Mouse (Mus musculus): Measurements from ENCODE around the gene Casp8ap2.

Gene Casp8ap2

DNA sequence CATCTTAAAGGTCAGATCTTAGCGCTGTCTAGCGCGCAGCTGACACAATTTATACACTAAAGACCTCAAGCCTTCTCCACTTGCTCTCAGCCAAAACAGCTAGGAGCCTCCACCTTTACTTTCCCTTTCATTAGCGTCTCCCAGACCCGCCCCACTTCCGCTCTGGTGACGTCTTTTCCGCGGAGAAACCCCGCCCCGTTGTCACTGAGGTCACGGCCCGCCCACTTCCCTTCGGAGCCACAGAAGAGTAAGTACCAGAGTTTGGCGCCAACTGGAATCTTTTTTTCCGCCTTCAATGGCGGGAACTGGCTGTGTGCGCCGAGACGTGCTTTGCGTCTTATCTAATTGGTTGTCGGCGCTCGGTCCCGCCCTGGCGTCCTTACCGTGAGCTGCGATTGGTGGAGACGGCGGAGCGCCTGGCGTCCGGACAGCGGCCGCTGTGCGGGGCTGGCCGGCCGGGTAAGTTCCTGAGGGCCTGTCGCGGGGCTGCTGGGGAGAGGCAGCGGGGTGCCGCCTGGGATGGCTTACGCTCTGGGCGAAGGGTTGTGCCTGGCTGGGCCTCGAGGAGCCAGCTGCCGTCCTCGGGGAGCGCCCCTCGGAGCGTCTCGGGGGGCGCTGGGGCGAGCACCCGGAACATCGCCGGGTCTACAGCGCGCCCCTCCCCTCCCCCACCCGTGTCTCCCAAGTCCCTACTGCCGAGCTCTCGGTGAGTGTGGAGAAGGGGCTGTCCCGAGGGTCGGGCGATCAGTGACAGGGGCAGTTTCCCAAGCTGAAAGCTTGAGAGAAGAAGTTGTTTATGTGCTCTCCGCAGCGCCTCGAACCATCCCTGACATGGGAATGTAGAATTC is at the start of gene Casp8ap2:
Casp8ap2 (plus strand) TSS at position 418 of the 848 bp plus-strand sequence.
- peak; percentile 100 for DNase-seq (ENCODE audit: extremely low read depth, insufficient read length, low spot score)

DNA sequence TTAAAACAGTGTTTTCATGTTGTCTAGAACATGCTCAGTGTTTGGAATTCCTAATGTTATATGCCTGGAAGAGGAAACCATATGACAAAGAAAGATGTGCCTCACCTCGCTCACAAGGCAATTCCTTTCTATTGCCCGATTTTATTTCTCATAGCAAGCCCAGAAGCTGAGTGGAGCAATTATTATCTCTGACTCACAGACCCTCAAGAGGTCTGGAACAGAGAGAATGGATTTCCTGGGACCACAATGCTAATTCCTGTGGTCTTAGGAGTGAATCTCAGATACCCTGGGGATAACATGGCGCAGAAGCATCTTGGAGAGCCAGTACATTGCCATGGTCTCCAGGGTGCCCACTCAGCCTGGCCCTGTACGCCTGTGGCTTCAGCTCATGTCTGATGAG is 46.2 kb upstream of the Casp8ap2 start:
- DNase-seq (ENCODE audit: extremely low read depth, insufficient read length, low spot score) = peak; percentile 59

DNA sequence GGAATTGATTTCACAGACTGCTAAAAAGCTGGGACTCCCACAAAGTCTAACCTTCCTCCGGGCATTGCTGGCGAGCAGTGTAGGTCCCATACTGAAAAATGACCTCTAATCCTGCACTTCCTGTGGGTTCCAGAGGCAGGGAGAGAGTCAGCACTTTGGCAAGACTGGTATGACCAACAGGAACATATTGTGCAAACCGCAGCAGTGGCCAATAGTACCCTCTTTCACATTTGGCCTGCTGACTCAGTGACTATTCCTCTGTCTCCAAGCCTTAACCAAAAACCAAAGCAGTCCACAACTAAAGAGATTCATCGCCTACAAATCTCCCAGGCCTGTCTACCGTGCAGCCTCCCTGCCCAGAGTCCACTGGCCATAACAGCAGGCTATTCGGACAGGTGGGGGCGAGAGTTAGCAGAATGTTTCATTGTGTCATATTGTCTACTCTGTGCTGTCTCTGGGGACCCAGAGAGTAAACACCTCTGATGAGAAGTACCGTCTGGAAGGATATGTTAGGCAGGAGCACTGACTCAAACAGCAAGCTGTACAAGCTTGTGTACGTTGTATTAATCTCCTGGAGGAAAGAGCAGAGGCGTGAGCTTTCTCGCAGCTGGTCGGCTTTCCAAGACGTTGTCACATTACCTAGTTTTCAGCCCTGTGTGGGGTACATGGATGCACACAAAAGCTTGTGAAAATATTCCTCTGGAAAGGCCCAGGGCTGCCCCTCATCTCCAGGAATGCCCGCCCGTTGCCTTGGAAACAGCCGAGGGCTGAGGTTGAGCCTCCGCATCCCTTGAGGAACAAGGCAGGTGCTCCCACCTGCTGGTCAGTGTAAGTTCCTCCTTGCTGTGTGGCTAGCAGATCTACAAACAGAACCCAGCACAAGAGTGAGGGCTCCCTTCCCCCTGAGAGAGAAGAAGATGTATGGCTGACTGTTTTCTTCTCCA is 45.0 kb upstream of the Casp8ap2 start:
- peak; percentile 79 for DNase-seq (ENCODE audit: extremely low read depth, insufficient read length, low spot score)

DNA sequence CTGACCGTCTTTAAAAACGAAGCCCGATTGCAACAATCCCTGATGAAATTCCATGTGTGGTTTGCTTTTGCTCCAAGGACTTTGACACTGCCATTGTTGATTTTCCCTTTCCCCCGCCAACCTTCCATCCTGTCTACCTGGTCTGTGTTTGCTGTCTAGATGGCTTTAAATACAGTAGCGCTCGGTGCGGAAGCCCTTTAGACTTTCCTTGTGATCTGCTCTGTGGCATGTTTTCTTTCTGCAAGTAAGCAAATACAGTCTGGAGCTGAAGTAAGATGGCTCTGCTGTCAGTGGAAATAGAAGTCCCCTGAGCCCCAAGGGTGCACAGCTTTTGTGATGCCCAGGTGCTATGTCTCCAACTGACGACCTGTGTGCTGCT is 44.3 kb upstream of the Casp8ap2 start:
- no peak for DNase-seq (ENCODE audit: extremely low read depth, insufficient read length, low spot score)

DNA sequence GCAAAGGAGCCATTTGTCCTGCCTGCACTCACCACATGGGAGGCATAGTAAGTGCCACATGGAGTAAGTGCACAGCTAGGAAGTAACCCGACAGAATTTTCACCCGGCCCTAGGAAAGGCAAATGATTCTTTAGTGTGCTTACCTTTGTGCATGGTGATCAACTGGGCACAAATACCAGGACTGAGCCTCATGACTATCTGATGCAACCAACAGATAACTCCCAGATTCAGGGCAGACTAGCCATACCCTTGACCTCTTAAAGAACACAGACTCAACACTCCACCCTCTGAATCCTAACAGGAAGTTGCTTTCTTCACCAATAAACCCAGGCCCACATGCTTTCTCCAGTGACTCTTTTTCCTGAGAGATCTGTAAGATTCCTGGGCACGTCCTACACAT is 43.8 kb upstream of the Casp8ap2 start:
- no peak for DNase-seq (ENCODE audit: extremely low read depth, insufficient read length, low spot score)

DNA sequence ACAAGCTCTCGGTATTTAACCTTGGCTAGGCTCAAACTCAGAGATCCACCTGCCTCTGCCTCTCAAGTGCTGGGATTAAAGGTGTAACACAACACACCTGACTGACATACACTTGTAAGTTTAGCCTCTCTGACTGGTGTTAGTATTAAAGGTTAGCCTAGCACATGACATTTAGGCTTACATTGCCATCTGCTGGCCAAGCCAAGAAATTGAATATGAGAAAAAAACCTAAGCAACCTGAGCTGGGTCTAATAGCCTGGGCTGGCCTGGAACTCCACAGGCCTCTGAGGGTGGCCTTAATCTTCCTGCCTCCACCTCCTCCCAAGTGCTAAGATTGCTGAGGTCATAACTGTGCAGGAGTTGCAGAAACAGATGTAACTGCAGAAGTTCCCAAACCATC is 43.1 kb upstream of the Casp8ap2 start:
- peak; percentile 45 for DNase-seq (ENCODE audit: extremely low read depth, insufficient read length, low spot score)

GRCm38 (mm10) chr4:32573586-32573985 is 41.7 kb upstream of the Casp8ap2 start:
- DNase-seq (ENCODE audit: extremely low read depth, insufficient read length, low spot score) = no peak

DNA sequence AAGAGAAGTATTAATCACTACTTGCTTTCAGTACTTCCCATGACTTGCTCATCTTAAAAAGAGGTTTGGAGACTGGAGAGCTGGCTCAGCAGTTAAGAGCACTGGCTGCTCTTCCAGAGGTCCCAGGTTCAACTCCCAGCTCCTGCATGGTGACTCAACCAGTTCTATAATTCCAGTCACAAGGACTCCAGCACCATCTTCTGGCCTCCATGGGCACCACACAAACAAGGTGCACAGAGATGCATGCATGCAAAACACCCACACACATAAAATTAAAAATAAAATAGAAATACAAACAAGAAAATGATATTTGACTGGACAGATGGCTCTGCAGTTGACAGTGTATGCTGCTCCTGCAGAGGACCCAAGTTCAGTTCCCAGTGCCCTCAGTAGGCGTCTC is 40.6 kb upstream of the Casp8ap2 start:
- no peak for DNase-seq (ENCODE audit: extremely low read depth, insufficient read length, low spot score)

DNA sequence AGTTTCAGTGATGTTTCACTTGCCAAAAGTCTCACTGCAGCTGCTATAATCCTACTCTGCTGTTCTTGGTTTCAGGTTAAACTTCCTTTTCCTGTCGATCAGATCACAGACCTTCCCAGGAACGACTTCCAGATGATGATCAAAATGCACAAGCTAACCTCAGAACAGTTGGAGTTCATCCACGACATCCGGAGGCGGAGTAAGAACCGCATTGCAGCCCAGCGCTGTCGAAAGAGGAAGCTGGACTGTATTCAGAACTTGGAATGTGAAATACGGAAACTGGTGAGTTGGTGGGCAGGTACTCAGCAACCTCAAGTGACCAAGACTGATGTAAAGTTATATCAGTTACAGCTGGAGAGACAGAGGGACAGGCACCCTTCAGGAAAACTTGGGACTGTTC is 40.1 kb upstream of the Casp8ap2 start:
- DNase-seq (ENCODE audit: extremely low read depth, insufficient read length, low spot score) = no peak

DNA sequence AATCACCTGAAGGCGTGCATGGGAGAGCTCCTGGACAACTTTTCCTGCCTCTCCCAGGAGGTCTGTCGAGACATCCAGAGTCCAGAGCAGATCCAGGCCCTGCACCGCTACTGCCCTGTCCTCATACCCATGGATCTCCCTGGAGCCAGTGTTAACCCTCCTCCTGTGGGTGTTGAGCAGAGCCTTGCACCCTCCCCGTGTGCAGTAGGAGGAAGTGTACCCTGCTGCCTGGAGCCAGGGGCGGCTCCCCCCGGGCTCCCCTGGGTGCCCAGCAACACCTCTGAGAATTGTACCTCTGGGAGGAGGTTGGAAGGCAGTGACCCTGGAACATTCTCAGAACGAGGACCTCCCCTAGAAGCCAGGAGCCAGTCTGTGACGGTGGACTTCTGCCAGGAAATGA is 35.4 kb upstream of the Casp8ap2 start:
- DNase-seq (ENCODE audit: extremely low read depth, insufficient read length, low spot score) = no peak

DNA sequence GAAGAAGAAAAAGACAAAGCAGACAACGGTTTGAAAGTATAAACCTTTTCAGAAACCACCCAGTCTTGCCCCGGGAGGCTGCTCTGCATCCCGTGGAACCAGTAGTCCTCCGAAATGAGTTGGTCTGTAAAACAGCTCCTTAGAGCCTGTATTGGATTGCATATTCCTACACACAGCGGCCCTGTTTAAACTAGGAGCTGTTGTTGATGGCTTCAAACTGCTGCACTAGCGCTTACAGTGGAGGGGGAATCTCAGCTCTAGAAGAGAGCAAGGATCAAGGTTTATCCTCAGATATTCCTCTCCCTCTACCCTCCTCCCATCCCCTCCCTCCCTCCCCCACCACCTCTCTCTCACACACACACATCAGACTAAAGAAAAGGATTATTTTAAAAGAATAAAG is 31.1 kb upstream of the Casp8ap2 start:
- no peak for DNase-seq (ENCODE audit: extremely low read depth, insufficient read length, low spot score)

GRCm38 (mm10) chr4:32586596-32586995 is 28.7 kb upstream of the Casp8ap2 start:
- no peak for DNase-seq (ENCODE audit: extremely low read depth, insufficient read length, low spot score)

DNA sequence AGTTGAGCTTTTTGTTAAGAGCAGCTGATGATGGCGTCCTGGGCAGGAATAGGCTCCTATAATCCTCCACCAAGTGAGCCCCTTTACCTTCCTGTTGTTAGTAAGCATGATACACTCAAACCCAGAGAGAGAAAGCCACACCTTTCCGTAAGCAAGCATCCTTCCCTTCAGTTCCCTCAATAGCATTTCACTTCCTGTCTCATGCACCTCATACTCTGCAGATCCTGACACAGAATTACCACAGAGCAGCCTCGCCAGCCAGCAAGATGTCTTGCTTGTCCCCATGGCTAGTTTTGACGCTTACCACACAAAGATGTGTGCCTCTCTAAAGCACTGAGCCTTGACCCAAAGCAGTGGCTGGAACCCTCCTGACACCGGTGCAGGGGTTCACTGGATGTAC is 27.7 kb upstream of the Casp8ap2 start:
- no peak for DNase-seq (ENCODE audit: extremely low read depth, insufficient read length, low spot score)

- no peak for DNase-seq (ENCODE audit: extremely low read depth, insufficient read length, low spot score)
These were observed 27.0 kb upstream of the Casp8ap2 start for GRCm38 (mm10) chr4:32588237-32588636.

- peak; percentile 22 for DNase-seq (ENCODE audit: extremely low read depth, insufficient read length, low spot score)
These were observed 14.1 kb upstream of the Casp8ap2 start for GRCm38 (mm10) chr4:32601135-32601534.

GRCm38 (mm10) chr4:32602660-32603059 is 12.6 kb upstream of the Casp8ap2 start, which contains the start of gene Gja10:
TSS of gene Gja10 (minus strand) at chr4:32602760.
- DNase-seq (ENCODE audit: extremely low read depth, insufficient read length, low spot score) = no peak

DNA sequence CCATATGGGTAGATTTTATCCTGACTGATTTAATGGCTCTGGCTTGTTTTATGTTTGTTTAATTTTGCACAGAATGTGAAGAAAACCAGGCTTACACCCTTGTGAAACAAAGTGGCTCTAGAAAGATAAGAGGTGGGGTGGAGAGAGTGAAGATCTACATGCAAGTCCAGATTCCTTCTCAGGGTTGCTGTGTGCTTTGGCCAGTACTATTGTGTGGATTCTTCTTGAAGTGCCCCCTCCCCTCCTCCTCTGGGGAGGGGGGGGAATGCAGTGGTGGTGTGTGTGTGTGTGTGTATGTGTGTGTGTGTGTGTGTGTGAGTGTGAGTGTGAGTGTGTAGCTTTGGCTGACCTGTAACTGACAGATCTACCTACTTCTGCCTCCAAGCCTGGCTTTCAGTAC is 6.4 kb downstream of the Casp8ap2 start:
- no peak for DNase-seq (ENCODE audit: extremely low read depth, insufficient read length, low spot score)

- no peak for DNase-seq (ENCODE audit: extremely low read depth, insufficient read length, low spot score)
These were observed 36.4 kb downstream of the Casp8ap2 start for GRCm38 (mm10) chr4:32651669-32652068.

DNA sequence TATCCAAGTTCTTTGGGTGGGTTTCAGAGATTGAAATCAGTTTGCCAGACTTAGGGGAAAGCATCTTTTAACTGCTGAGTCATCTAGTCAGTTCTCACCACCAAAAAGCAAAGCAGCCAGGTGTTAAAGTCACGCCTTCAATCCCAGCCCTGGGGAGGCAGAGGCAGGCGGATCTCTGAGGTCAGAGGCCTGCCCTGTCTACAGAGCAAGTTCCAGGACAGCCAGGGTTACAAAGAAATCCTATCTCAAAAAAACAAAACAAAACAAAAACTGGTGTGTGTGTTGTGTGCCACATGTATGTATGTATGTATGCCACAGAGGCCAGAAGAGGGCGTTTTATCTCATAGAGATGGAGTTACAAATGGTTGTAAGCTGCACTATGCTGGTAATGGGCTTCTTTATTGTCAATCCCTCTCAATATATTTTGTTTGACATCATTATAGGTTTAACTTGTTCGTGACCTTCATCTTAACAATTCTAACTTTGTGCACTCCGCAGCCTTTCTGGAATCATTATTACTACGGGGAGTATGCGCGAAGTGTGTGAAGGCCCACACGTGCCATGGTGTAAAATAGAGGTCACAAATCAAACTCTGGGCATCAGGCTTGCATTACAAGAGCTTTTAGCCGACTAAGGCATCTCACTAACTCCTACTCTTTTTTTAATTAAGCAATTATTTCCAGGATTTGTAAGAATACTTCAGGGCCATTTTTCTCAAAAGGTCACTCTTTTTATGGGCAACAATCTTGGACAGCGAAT is 41.1 kb downstream of the Casp8ap2 start:
- DNase-seq (ENCODE audit: extremely low read depth, insufficient read length, low spot score) = peak; percentile 20

- peak; percentile 96 for DNase-seq (ENCODE audit: extremely low read depth, insufficient read length, low spot score)
These were observed 41.8 kb downstream of the Casp8ap2 start, which contains the start of gene Mdn1 for GRCm38 (mm10) chr4:32656918-32657662. TSS of gene Mdn1 (plus strand) at chr4:32657119.

All from 3134 (cell line).